Mouse (Mus musculus) kidney, postnatal 36 days (tissue): Measurements from ENCODE around the gene Rnaseh2b.

Source experiments
- DNase-seq, 2 experiments: peaks; one replicate each; pipeline ENCODE4 v3.0.0; 2021 to 2022; ENCODE audit warnings: mixed read lengths in 2 of 2

The Rnaseh2b gene

DNA sequence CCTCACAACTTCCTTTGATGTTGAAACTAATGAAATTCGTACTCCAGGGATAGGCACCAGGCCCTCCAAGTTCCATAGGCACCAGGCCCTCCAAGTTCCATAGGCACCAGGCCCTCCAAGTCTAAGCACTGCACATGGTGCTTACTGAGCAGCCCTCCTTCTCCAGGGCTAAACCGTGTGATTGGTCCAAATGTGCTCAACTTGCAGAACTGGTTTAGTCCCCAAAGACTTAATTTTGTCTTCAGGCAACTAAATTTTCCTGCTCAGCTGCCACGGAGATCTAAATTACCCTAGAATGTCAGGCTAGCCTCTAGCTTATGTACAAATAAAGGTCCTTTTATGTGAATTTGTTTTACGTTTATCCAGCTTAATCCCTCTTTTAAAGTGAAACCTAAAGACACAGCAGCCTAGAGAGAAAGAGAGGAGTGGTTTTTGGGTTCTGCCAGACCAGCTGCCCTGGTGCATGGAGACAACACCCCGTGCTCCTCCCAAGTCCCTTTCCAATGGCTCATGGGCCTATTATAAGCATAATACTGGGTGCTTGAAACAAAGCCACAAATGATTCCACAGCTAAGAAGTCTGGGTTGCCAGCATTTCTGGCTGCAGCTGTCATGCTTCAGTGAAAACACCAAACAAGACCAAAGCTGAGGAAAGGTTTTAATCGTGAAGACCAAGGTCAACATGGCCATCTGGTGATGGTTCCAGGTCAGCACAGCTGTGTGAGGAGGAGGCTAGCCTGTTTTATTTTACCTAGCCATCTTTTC lies 30.4 kb downstream of the Rnaseh2b start:
- peak; percentile 21 to 31 for DNase-seq

DNA sequence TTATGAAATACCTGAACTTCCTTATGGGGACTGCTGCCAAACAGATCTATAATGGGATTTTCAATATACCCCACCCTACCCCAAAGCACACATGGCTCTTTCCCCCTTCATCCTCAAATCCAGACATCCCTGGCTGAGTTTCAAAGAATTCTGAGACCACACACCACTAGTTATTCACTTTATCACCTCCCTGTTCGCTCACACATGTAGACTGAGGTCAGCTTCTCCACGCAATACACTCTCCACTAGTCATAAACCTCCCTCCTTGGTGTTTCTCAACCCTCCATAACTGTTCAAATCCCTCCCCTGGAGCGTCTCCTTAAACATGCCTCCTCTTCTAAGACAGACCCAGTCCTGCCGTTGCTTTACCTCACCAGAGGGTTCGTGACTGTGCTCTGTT lies 31.1 kb downstream of the Rnaseh2b start:
- DNase-seq = no peak

DNA sequence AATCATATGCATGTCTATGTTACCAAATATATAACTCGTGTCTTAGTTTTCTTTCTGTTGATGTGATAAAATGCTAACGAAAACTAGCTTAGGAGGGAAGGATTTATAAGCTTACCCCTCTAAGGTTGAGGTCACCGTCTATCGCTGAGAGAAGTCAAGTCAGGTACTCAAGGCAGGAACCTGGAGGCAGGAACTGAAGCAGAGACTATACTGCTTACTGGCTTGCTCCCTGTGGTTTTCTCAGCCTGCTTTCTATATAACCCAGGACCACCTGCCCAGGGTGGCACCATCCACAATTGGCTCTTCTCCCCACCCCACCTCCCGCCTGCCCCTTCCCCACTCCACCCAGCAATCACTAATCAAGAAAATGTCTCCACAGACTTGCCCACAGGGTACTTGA lies 32.6 kb downstream of the Rnaseh2b start:
- no peak for DNase-seq

DNA sequence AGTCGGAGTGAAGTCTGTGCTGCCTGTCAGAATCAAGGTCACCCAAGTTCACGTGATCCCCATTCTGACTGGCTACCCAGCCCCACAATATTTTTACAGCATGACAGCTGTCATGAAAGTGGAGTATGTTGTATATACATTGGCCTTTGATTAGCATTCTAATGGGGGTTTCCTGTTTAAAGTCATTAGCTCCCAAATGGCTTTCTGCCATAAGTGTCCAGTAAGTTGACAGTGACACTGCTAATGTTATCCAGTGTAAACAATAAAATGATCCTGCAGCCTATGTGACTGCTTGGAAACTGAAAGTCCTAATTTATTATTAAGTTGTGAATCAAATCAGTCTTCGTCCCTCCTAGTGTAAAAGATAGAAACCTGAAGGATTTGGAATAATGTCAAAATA lies 33.6 kb downstream of the Rnaseh2b start:
- no peak for DNase-seq

DNA sequence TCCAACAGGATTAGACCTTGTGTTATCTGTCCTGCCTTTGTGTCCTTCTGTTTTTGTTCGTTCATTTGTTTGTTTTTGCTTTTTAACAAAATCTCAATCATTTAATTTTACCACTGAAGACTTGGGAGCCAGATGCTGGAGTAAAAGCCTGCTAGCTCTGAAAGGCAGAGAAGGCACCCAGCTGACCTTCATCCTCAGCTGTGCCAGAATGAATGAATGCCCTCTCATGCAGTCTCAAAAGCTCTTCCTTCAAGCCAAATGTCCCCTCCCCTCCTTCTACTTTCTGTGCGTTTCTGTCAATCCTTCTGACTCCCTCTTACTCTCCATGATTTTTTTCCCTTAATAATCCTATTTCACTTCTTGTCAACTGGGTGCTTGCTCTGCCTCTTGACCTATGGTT lies 34.8 kb downstream of the Rnaseh2b start:
- no peak for DNase-seq

DNA sequence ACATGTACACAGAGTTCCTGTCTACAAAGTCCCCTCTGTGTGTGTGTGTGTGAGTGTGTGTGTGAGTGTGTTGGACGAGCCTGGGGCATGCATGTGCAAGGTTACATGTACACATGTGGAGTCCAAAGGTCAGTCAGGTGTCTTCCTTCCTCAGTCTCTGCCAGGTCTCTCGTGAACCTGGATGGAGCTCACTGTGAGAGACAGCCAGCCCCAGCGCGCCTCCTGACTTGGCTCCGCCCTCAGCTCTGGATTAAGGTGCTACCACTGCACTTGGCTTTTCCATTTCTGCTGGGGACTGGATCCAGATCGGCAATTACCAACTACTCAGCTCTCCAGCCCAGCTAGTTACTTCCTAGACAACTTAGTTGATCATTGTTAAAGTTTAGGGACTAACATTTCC lies 36.2 kb downstream of the Rnaseh2b start:
- peak; percentile 12 to 69 for DNase-seq

DNA sequence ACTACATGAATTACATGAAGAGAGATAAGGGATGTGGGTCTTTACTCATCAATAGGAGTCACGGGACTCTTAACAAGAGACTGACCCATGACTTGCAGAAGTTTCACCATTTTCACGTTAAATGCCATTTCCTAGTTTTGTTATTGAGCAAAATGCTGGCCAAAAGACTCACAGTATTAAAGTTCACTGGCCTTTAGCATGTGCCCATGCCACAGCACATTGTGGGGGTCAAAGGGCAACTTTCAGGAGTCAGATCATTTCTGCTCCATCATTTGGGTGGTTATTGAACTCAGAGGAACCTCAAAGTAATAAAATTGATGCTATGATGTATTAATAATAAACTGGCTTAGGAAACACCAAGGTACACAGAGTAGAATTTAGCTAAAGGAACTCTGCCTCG lies 37.2 kb downstream of the Rnaseh2b start:
- peak; percentile 13 to 30 for DNase-seq

DNA sequence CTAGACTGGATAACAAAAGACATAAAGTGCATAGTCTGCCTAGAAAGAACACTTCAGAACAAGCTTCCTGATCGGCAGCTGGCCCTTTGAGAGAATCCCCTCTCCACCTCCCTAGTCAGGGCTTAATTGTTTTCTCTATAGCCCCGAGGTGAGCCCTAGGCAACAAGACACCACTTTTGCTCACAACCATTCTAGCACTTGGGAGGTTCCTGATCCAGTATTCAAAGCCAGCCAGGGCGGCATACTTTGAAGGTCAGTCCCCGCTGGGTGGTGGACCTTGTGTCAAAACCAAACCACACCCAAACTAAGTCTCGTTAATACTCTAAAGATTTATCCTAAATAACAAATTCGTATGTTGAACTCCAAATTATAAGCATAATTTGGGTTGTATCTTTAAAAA lies 39.1 kb downstream of the Rnaseh2b start:
- no peak for DNase-seq

DNA sequence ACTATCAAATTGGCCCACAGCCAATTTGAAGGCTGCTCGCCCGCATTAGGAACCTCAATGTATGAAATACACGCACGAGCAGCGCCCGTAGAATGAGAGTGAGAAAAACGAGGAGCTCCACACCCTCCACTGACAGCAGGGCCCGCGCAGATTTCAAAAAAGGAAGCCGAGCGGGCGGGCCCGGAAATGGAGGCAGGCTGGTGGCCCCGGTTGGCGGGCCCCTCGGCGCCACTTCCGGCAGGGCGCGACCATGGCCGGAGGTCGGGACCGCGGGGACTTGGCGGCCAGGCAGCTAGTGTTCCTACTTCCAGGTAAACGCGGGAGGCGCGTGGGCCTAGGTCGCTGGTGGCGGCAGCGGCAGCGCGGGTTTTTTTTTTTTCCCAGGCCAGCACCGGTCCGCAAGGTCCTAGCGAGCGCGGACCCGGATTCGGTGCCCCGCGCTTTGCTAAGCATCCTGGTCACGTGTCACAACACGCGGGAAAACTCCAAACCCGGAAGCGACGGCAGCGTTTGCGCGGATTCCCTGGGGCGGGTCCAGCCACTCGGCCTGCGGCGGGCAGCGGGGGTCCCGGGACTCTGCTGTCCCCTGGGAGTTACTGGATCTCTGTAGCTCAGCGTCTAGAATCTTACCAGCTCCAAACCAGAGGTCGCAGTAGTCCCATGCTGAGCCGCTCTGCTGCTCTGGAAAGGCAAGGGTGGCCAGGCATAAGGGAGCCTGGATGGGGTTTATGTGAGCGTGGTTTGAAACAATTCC lies 39.7 kb downstream of the Rnaseh2b start:
- peak; percentile 88 to 94 for DNase-seq

DNA sequence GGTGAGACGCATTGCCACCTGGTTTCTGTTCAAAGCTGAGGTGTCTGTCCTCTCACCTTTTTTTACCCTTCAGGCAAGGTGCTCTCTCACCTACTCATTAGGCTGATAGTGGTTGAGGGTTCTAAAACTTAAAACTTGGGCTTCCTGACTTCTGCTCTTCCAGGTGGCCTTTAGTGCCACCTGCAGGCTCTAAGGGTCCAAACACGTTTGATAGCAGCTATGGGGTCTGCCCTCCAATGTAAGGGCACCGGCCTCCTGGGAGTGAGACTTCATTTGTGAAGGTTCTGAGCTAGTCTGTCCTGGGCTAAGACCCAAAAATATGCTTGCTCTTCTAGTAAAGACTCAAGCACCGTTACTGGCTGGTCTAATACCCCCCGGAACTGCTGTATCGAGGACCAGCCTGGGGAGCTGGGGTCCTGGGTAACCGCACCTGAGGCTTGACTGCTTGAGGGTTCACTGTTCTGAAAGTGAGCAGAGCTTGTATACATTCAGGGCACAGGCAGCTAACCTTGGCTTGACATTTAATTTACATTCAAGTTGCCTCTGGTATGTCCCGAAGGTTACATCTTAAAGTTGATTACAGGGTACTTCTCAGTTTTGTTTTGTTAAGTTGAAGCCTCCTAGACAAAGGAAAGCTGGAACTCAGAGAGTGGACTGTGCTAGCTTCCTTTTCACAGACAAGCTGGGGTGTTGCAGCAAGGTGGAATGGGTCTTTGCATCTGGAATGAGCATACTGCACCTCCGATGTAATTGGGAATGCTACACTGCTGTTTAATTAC lies 41.7 kb downstream of the Rnaseh2b start:
- DNase-seq = no peak

DNA sequence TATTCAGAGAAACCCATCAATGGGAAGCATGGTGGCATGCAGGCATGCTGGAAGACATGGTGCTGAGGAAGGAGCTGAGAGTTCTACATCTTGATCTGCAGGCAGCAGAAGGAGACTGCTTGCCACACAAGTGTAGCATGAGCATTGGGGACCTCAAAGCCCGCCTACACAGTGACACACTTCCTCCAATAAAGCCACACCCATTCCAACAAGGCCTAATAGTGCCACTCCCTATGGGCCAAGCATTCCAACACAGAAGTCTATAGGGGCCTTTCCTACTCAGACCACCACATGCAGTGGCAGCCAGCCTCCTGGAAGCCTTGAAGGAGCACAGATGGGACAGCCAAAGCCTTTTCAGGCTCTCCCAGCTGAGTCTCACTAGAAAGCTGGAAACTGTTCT lies 46.8 kb downstream of the Rnaseh2b start:
- DNase-seq = no peak

DNA sequence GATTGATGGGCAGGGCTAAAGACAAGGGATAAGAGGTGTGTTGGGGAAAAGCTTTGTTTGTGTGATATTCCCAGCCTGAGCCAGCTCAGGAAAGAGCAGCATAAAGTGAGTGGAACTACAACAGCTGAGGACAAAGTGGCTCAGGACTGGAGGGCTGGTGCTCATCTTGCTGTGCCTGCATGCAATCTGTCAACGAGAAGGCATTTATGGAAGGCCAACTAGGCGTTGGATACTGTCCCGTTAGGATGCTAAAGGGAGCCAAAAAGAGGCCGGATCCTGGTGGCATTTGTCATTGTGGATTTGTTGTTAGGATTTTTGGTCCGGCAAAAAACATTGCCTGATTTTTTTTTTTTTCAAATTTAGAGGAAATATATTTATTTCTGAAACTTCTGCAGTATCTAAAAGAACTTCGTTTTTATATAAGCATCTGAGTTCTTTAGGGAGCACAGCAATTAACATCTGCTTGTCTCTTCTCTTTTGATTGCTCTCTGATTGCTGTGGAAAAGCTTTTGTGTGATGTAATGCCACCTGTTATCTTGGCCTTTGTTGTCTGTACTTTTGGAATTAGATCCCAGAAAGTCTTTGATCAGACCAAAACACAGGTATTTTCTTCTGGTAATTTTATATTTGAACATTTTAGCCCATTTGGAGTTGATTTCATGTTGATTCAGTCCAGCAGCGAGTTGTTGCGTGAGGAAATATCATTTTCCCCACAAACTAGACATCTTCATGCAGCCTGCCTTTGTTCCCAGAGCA lies 49.7 kb downstream of the Rnaseh2b start:
- DNase-seq = no peak

DNA sequence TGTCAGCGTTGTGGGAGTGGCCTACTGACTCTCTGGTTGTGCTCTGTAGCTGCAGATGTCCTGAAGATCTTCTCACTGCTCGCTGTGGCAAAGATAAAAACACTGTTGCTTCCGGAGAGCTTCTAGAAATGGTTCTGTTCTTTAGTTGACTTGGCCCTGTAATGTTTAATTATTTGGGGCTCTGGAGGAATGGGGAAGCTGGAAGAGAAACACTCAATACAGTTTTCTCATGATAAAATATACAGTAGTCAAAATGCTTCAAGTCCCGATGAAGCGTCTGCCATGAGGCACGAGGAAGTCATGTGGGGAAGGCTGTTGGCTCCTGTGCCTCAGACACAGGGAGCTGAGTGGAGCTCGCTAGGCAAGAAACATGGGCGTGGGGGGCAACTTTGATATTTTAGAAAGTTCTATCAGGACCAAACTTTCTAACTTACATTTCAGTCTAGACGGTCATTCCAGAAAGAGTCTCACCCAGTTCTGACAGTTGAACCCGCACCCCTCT lies 50.3 kb downstream of the Rnaseh2b start:
- peak in 1 of 2 experiments; percentile 8 for DNase-seq

DNA sequence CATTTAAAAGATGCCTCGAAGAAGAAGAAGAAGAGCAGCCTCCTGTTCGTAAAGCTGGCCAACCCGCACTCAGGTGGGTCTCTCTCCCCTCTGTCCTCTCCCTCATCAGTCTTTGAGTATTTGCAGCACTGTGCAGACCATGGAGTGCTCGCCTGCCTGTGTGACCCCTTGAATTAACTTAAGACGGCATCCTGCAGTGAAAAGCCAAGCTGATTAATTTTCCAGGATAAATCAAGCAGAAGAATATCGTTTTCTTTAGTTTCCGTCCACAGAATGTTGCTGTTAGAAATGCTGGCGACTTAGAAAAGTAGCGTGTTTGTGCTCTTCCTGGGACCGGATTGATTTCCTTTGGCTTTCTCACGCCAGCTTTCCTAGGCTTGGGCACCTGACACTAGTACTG lies 54.2 kb downstream of the Rnaseh2b start:
- DNase-seq = no peak

DNA sequence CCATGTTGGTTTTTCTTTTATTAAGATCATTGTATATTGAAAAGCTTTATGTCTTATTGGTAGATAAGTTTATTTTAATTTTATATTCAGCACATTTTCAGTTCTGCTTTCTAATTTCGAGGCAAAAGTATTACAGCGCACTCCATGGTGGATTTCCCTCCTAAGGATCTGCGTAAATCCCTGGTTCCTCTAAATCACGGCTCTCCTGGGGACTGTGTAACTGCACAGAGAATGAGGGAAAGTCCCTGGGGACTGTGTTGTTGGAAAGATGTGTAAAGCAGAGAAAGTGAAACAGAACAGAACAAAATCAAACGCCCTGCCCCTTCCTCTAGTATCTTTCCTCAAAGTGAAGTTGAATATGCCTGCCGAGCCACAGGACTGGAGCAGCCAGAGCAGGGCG lies 54.7 kb downstream of the Rnaseh2b start:
- DNase-seq = no peak

DNA sequence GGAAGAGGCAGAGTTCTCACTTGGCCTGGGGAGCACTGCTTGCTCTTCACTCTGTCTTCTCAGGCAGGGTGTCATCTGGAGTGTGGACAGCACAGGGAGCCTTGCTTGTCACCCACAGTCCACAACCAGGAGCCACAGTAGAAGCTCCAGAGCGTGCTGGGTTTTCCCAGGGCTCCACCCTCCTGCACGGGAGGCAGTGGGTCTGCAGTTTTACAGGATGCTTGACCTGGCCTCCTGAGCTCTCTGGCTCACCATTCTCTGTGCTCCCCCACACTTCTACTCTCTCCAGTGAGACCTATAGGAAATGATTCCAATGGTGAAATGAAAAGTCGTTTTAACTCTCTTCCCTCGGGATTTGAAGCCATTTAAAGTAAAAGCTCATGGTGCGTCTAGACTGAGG lies 57.4 kb downstream of the Rnaseh2b start:
- DNase-seq = no peak

DNA sequence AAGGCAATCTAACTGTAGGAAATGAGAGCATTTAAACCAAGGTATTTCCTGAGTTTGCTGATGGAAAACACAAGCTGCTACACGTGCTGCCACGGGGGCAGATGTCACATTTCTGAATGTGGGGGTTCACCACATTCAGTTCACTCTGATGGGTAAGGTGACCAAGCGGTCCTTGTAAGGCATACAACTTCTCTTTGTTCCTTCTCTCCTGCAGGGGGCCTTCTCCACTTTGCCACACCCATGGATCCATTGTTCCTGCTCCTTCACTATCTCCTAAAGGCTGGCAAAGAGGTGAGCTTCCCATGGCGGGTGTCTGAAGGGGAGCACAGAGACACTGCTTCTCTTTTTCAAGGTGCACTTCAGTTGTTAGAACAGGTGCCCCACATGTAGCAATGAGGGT lies 57.8 kb downstream of the Rnaseh2b start:
- no peak for DNase-seq

DNA sequence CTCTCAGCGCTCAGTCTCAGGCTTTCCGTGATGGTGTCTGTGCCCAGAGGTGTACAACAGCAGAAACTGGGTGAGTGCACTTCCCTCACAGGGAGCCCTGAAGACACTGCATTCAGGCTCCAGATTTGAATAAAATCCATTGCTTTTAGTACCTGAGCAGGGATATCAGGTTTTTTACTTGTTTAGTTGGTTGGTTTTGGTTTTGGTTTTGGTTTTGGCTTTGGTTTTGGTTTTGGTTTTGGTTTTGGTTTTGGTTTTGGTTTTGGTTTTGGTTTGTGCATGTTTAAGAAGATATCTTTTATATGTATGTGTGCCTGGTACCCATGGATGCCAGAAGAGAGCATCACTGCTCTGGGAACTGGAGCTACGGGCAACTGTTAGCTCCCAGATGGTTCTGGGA lies 58.5 kb downstream of the Rnaseh2b start:
- no peak for DNase-seq

DNA sequence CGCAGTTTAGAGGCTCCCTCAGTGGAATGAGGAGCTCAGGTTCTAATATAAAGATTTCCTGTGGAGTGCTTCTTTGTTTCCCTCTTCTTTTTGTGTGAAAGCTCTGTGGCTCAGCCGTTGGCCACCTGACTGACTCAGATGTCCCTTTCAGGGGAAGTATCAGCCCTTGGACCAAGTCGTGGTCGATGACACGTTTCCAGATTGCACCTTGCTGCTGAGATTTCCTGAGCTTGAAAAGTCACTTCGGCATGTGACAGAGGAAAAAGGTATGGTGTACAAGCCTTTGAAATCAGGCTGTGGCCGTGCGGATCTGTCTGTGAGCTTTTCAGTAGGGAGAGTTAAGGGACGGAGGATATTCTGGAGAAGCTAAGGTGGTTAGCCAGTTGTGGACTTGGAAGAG lies 61.0 kb downstream of the Rnaseh2b start:
- DNase-seq = no peak

DNA sequence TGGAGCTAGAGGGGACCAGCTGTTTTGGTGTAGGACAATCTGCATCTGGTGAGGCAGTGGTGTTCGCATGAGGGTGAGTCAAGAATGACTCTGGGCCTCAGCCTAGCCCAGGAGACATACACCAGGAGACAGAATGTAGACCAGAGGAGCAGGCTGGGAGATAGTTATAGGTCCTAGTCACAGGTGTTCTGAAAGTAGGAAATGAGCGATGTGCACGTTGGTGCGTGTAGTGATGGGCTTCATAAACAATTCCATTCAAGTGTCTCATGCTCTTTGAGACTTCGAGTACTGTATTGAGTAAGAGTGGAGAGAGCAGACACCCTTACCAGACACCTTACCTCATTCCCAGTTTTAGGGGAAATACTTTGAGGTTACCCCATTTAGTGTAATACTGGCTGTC lies 61.4 kb downstream of the Rnaseh2b start:
- DNase-seq = no peak

DNA sequence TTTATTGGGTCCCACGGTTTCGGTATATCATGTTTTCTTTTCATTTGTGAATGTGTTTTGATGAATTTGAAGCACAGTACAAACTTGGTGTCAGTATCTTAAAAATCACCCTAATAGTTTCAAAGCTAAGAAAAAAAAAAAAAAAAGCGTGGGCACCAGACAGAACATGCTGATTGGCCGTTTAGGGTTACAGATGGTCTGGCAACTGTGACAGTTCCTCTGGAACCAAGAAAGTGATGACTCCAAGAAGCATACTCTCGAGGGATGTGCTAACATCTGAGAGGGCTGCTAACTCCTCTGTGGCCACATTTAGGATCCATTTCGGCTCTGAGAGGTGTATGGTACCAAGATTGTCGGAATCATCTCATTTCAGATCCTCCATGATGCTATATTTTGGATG lies 62.8 kb downstream of the Rnaseh2b start:
- no peak for DNase-seq

DNA sequence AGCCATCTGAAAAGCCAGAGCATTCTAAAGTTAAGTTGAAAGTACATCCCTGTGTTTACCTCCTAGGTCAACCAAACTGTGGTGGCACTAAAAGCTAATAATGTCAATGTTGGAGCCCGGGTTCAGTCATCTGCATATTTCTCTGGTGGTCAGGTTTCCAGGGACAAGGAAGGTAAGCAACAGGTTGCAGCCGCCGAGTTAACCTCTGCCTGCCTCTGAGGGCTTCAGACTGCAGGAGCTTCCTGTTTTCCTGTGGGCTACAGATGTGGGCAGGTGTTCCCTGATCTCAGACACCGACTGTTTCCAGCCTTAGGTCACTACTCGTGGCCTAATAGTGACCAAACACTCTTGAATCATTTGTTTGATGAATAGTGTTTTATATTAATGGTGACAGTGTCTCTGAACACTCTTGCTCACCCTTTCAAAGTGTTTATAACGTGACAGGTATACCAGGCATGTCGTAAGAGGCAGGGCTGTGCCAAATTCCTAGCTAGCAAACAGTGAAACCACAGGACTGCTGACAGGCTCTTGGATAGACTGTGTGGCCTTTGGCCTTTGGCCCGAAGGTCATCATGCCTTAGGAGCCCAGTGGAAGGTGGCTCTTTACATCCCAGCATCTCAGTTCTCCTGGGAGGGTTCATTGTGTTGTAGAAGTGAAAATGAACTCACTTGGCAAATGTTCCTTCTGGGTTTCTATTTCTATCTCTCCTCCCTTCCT lies 69.0 kb downstream of the Rnaseh2b start:
- peak; percentile 8 to 15 for DNase-seq
